Mouse (Mus musculus) heart, embryonic 12.5 days (tissue): Measurements from ENCODE around the gene Akap2. TPM values are rescaled to one million over a fixed set of nuclear protein-coding genes. Genes with fewer than 3 reads are reported as not detected.

Source experiments
- ATAC-seq: fragments of 200-750 bp; cut with Nextera tagmentation; 2 replicates; pipeline ENCODE4 v1.8.0; 2017; ENCODE audit warnings: moderate TSS enrichment, moderate library complexity; ENCODE audit not compliant: insufficient number of reproducible peaks, low FRiP score
- H3K27ac ChIP-seq: fragments of 300-500 bp; sonication (generic); 2 replicates; pipeline ENCODE4 v1.5.1; 2016; ENCODE audit warnings: mild to moderate bottlenecking, moderate library complexity; ENCODE audit not compliant: poor library complexity, severe bottlenecking
- H3K27me3 ChIP-seq: fragments of 300-500 bp; sonication (generic); replicated peaks from 2 replicates; pipeline ENCODE4 v1.6.1; 2016; ENCODE audit warnings: mild to moderate bottlenecking, moderate library complexity
- H3K36me3 ChIP-seq: fragments of 300-500 bp; sonication (generic); 2 replicates; pipeline ENCODE4 v1.6.1; 2016; ENCODE audit warnings: mild to moderate bottlenecking, moderate library complexity
- H3K4me1 ChIP-seq: fragments of 300-500 bp; sonication (generic); replicated peaks from 2 replicates; pipeline ENCODE4 v1.6.1; 2016; ENCODE audit warnings: mild to moderate bottlenecking
- H3K4me2 ChIP-seq: fragments of 300-500 bp; sonication (generic); 2 replicates; pipeline ENCODE4 v1.6.1; 2016; ENCODE audit warnings: mild to moderate bottlenecking, moderate library complexity
- H3K4me3 ChIP-seq: fragments of 300-500 bp; sonication (generic); 2 replicates; pipeline ENCODE4 v1.5.1; 2016; ENCODE audit warnings: mild to moderate bottlenecking
- H3K9ac ChIP-seq: fragments of 300-500 bp; sonication (generic); 2 replicates; pipeline ENCODE4 v1.6.1; 2016; ENCODE audit warnings: mild to moderate bottlenecking, moderate library complexity
- H3K9me3 ChIP-seq: fragments of 300-500 bp; sonication (generic); replicated peaks from 2 replicates; pipeline ENCODE4 v1.6.1; 2016; ENCODE audit warnings: mild to moderate bottlenecking, moderate library complexity
- WGBS: fragments of 180-500 bp; shearing (Covaris S2); methylation state at CpG from one replicate; pipeline ENCODE4 v1.1.7; 2016; 5-methylcytosine and 5-hydroxymethylcytosine counted together
- polyA plus RNA-seq: library from polyadenylated mRNA; unstranded; fragments of >200 nt; fragmentation: Nextera tagmentation; extraction: Ambion mirVana; gene quantifications from 2 replicates; pipeline ENCODE4 v1.2.1, GENCODE M21; 2016

Gene Akap2
- polyA plus RNA-seq, 1 experiment from 2014 or later = 50.3 TPM

DNA sequence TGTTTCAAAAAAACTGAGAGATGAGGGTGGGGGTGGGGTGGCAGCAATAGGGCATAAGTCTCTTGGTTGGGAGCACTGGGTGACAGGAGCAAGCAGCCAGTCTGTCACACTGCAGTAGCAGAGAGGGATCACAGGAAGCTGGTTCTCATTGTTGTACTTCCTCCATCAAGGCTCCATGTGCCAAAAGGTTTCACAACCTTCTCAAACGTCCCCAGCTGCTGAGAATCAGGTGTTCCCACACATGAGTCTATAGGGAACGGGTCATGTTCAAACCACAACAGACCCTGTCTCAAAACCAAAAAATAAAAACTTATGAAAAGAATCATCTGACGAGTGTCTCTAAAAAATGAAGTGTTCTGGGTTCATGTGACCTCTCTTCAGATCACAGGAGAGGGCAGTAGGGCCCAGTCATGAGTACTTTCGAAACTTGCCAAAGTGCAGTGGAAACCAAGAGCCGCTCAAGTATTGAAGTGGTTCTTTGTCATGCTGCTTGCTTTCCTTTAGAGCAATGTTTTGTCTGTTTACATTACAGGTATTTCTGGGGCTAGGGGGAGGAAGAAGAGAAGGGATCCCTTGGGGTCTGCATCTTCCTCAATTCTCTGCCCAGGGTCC is 213.2 kb downstream of the Akap2 start:
- Histone ChIP-seq H3K9ac (no peak overlapping the region), H3K4me1 (no peaks in the 10 kb centered on the region), H3K9me3 (no peaks in the 10 kb centered on the region; the same call in 1 of the 2 replicates), H3K36me3 (no peaks in the 10 kb centered on the region), H3K27ac (no peak overlapping the region), H3K27me3 (no peaks in the 10 kb centered on the region), H3K4me3 (no peak overlapping the region), H3K4me2 (no peak overlapping the region)
- no peak for ATAC-seq
- 62% methylated on average over 5 of the region's 5 CpGs for WGBS

DNA sequence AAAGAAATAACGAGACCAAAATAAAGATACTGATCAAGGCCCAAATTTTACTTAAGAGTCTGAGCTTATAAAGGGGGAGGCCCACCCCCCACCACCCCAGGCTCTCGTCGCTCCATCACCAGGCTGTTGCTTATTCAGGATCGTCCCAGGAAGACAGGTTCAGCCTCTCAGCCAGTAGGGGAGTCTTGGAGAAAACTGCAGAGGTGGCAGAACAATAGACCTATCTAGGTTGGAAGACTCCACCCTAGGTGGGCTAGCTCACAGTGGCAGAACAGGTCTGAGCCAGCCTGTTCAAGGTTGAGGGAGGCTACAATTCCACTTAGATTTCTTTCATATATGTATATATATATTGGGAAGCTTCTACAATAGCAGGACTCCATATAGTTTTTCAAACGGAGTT is 216.7 kb downstream of the Akap2 start:
- WGBS = 65% methylated on average over 5 of the region's 5 CpGs
- Histone ChIP-seq H3K4me3 (no peak overlapping the region), H3K27me3 (no peaks in the 10 kb centered on the region), H3K4me2 (no peak overlapping the region), H3K9me3 (no peaks in the 10 kb centered on the region; the same call in 1 of the 2 replicates), H3K9ac (no peak overlapping the region), H3K4me1 (no peaks in the 10 kb centered on the region), H3K27ac (no peak overlapping the region), H3K36me3 (no peaks in the 10 kb centered on the region)
- ATAC-seq = no peak

DNA sequence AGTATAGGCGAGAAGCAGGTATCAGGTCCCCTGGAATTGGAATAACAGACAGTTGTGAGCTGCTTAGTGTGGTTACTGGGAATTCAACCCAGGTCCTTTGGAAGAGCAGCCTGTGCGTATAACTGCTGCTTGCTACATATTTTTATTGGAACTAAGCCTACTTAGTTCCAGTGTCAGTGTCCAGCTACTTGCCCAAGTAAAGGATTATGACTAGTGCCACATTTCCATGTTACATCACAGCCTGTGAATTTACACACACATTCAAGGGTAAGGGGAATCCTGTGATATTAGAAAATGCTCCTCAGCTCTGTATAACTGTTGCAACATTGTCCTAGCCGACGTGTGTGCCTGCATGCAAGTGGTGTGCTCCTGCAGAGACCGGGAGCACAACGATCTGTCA is 219.8 kb downstream of the Akap2 start:
- no peaks in the 10 kb centered on the region; the same call in 1 of the 2 replicates for H3K9me3 ChIP-seq
- H3K27me3 ChIP-seq = no peaks in the 10 kb centered on the region
- ATAC-seq = no peak
- WGBS = 82% methylated on average over 6 of the region's 6 CpGs
- H3K4me3 ChIP-seq = no peak overlapping the region
- H3K36me3 ChIP-seq = 0 out of 2 replicates have a peak, but pooled peaks cover under 1% of the 10 kb centered on the region
- H3K4me1 ChIP-seq = no peaks in the 10 kb centered on the region
- no peak overlapping the region for H3K27ac ChIP-seq
- H3K4me2 ChIP-seq = no peak overlapping the region
- no peak overlapping the region for H3K9ac ChIP-seq

DNA sequence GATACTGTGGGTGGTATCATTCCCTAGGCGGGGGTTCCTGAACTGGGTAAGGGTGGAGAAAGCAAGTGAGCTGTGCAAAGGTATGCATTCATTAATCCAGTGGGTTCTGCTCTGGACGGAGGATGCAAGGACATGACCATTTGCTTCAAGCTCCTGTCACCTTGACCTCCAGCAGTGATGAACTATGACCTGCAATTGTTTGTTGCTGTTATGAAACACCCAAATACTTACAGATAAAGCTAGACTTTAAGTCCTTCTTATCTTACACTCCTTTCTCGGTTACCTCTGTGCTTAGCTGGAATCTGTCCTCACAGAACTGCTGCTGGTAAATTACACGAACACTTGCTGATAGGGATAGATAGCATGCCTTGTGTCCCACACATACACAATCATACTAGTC is 223.2 kb downstream of the Akap2 start:
- H3K4me1 ChIP-seq = no peaks in the 10 kb centered on the region
- no peaks in the 10 kb centered on the region for H3K27me3 ChIP-seq
- H3K9ac ChIP-seq = no peak overlapping the region
- peaks cover 33% of the 10 kb centered on the region for H3K36me3 ChIP-seq
- no peak overlapping the region for H3K27ac ChIP-seq
- WGBS = 60% methylated on average over 4 of the region's 4 CpGs
- ATAC-seq = no peak
- no peaks in the 10 kb centered on the region for H3K9me3 ChIP-seq
- no peak overlapping the region for H3K4me3 ChIP-seq
- H3K4me2 ChIP-seq = no peak overlapping the region

DNA sequence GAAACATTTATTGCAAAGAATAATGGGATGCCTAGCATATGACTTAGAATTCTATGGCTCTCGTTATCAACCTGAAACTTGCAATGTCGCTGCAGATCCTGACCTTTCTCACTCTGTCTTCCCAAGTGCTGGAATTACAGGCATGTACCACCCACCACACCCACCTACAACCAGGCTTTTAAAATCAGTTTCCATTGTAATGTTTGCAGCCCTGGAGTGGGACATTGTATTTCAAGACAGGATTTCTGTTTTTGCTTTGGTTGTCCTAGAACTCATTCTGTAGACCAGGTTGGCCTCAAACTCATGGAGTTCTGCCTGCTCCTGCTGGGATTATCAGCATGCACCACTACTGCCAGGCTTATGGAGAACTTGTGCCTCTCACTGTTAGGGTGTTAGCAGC is 225.4 kb downstream of the Akap2 start:
- WGBS = 85% methylated on average over 2 of the region's 2 CpGs
- no peak overlapping the region for H3K4me3 ChIP-seq
- H3K27me3 ChIP-seq = no peaks in the 10 kb centered on the region
- peaks cover 50% of the 10 kb centered on the region for H3K36me3 ChIP-seq
- no peak overlapping the region for H3K9ac ChIP-seq
- H3K27ac ChIP-seq = no peak overlapping the region
- H3K9me3 ChIP-seq = no peaks in the 10 kb centered on the region
- no peak for ATAC-seq
- no peak overlapping the region for H3K4me2 ChIP-seq
- H3K4me1 ChIP-seq = no peaks in the 10 kb centered on the region; the same call in 1 of the 2 replicates

Other genes starting within 250 kb of the Akap2 start
- 72.9 and 74.5 TPM in 2 replicates for gene Pakap, start 149.5 kb upstream of the Akap2 start, polyA plus RNA-seq
- 0.05 and 0.06 TPM in 2 replicates for gene D630039A03Rik, start 198.6 kb downstream of the Akap2 start, polyA plus RNA-seq
- gene Txn1, start 238.8 kb downstream of the Akap2 start, polyA plus RNA-seq = 305 TPM in 2 replicates